Mouse (Mus musculus): Measurements from ENCODE around the gene Fgfr2. TPM values are rescaled to one million over a fixed set of nuclear protein-coding genes. Genes with fewer than 3 reads are reported as not detected.

The Fgfr2 gene
- polyA plus RNA-seq, 1 experiment: 1.7 TPM

DNA sequence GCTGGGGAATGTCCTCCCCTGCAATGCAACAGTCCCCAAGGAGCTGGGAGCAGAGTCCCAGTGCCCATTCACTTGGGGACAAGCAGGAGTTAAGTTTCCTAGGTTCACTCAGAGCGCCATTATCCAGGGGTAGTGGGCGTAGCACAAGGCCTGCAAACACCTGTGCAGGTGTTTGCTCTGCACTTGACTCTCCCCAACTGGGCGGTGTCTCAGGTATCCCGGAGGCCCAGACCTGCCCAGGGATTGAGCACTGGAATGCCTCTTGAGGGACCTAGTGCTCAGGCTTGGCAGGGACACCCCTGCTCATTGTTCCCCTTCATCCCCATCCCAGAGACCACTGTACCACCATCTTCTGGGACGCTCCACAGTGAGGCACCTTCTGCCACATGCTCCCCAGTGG lies 1243.0 kb downstream of the Fgfr2 start:
- no peaks in the 10 kb centered on the region for H3K36me3 ChIP-seq (ENCODE audit: control insufficient read depth, insufficient read depth)
- no peaks in the 10 kb centered on the region for H3K27me3 ChIP-seq (ENCODE audit: control insufficient read depth, insufficient read depth, insufficient read length)
- no peaks in the 10 kb centered on the region for H3K79me3 ChIP-seq (ENCODE audit: low read depth)
- TF ChIP-seq MYOD1 (IDR thresholded peaks at IDR 0.05; ENCODE audit: control insufficient read depth, insufficient read length, low read depth) (no peak), FOSL1 (IDR thresholded peaks at IDR 0.05; ENCODE audit: insufficient read depth, low read length, poor library complexity, severe bottlenecking) (no peak), USF1 (IDR thresholded peaks at IDR 0.05; ENCODE audit: low read depth) (no peak), MYOG (IDR thresholded peaks at IDR 0.05; ENCODE audit: control insufficient read depth, extremely low read depth, insufficient read length) (no peak), MAX (IDR thresholded peaks at IDR 0.05) (no peak), CEBPB (IDR thresholded peaks at IDR 0.05; ENCODE audit: low read depth) (no peak), CTCF (IDR thresholded peaks at IDR 0.05; ENCODE audit: control insufficient read depth, insufficient read depth, insufficient read length) (no peak)
- H3ac ChIP-seq (ENCODE audit: control insufficient read depth, insufficient read length, low read depth): no peak overlapping the region
- no peak overlapping the region for H3K4me3 ChIP-seq (ENCODE audit: insufficient read depth, poor library complexity, severe bottlenecking)
- H3K79me2 ChIP-seq (ENCODE audit: control insufficient read depth, insufficient read depth): no peaks in the 10 kb centered on the region

DNA sequence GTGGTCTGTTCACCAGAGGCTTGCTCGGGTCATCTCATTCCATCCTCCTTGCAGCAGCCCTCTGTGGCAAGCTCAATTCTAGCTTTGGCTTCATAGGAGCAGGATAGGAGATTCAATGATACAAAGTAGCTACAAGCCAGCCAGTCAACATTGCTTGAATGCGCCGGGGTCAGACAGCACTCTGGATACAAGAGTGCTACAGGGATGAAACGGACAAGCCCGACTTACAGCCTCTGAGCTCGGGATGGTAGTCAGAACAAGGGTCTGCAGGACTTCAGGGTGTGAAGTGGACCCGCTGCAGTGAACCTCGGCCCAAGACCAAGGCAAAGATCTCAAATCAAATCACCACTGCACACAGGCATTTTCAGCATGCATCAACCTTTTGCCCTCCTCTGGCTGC lies 1244.3 kb downstream of the Fgfr2 start:
- Histone ChIP-seq H3K36me3 (ENCODE audit: control insufficient read depth, insufficient read depth) (no peaks in the 10 kb centered on the region), H3K27me3 (ENCODE audit: control insufficient read depth, insufficient read depth, insufficient read length) (peaks cover 4% of the 10 kb centered on the region)
- TF ChIP-seq CEBPB (IDR thresholded peaks at IDR 0.05; ENCODE audit: low read depth): no peak
- no peak for TF ChIP-seq MAX (IDR thresholded peaks at IDR 0.05)
- TF ChIP-seq USF1 (IDR thresholded peaks at IDR 0.05; ENCODE audit: low read depth): no peak
- TF ChIP-seq FOSL1 (IDR thresholded peaks at IDR 0.05; ENCODE audit: insufficient read depth, low read length, poor library complexity, severe bottlenecking): no peak
- TF ChIP-seq MYOG (IDR thresholded peaks at IDR 0.05; ENCODE audit: control insufficient read depth, extremely low read depth, insufficient read length): no peak
- no peak for TF ChIP-seq CTCF (IDR thresholded peaks at IDR 0.05; ENCODE audit: control insufficient read depth, insufficient read depth, insufficient read length)
- TF ChIP-seq MYOD1 (IDR thresholded peaks at IDR 0.05; ENCODE audit: control insufficient read depth, insufficient read length, low read depth): no peak

DNA sequence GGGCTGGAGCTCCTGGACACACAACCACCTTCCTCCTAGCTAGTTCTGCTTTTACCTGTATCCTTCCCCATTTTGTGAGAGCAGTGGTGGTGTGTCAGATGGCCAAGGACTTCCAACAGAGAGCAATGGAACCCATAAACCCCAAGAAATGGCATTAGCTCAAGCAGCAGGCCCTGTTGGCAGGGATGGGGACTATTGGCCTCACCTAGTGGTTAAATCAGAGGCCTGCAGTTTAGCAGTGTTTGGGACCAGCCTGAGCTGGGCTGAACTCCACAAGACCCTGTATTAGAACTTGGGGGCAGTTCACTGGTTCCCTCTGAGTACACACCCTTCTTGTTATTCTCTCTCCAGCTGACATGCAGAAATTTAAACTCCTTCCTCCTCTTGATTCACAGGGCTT lies 1262.0 kb downstream of the Fgfr2 start:
- H3K4me3 ChIP-seq (ENCODE audit: insufficient read depth, poor library complexity, severe bottlenecking): no peak overlapping the region
- H3K27me3 ChIP-seq (ENCODE audit: control insufficient read depth, insufficient read depth, insufficient read length): no peaks in the 10 kb centered on the region
- no peak overlapping the region for H3ac ChIP-seq (ENCODE audit: control insufficient read depth, insufficient read length, low read depth)
- no peaks in the 10 kb centered on the region for H3K79me3 ChIP-seq (ENCODE audit: low read depth)
- TF ChIP-seq CEBPB (IDR thresholded peaks at IDR 0.05; ENCODE audit: low read depth): no peak
- TF ChIP-seq USF1 (IDR thresholded peaks at IDR 0.05; ENCODE audit: low read depth): no peak
- no peak for TF ChIP-seq MYOD1 (IDR thresholded peaks at IDR 0.05; ENCODE audit: control insufficient read depth, insufficient read length, low read depth)
- TF ChIP-seq CTCF (IDR thresholded peaks at IDR 0.05; ENCODE audit: control insufficient read depth, insufficient read depth, insufficient read length): no peak
- TF ChIP-seq FOSL1 (IDR thresholded peaks at IDR 0.05; ENCODE audit: insufficient read depth, low read length, poor library complexity, severe bottlenecking): no peak
- TF ChIP-seq MAX (IDR thresholded peaks at IDR 0.05): no peak
- TF ChIP-seq MYOG (IDR thresholded peaks at IDR 0.05; ENCODE audit: control insufficient read depth, extremely low read depth, insufficient read length): no peak
- H3K79me2 ChIP-seq (ENCODE audit: control insufficient read depth, insufficient read depth): no peaks in the 10 kb centered on the region
- H3K36me3 ChIP-seq (ENCODE audit: control insufficient read depth, insufficient read depth): no peaks in the 10 kb centered on the region

More for the DNA sequence above, 1244.3 kb downstream of the Fgfr2 start:
- Histone ChIP-seq H3K79me3 (ENCODE audit: low read depth) (no peaks in the 10 kb centered on the region), H3K79me2 (ENCODE audit: control insufficient read depth, insufficient read depth) (no peaks in the 10 kb centered on the region), H3K4me3 (ENCODE audit: insufficient read depth, poor library complexity, severe bottlenecking) (no peak overlapping the region), H3ac (ENCODE audit: control insufficient read depth, insufficient read length, low read depth) (no peak overlapping the region)

DNA sequence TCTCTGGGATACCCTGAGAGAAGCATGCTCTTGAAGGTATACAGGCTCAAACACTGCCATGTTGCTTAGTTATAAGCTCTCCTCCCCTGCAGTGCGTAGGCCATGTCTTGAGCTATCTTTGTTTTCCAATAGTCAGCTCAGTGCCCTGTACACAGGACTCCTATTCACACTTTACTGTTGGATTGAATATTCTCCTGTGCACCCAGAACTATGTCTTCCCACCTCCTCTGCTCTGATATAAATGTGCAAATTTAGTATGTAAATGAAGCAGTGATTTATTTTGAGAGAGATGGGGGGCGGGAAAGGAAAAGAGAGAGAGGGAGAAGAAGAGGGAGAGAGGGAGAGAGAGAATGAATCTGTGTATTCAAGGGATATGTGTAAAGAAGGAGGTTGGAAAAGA lies 1267.5 kb downstream of the Fgfr2 start:
- Histone ChIP-seq H3K4me3 (ENCODE audit: insufficient read depth, poor library complexity, severe bottlenecking) (no peak overlapping the region), H3K36me3 (ENCODE audit: control insufficient read depth, insufficient read depth) (no peaks in the 10 kb centered on the region), H3K27me3 (ENCODE audit: control insufficient read depth, insufficient read depth, insufficient read length) (no peaks in the 10 kb centered on the region), H3K79me2 (ENCODE audit: control insufficient read depth, insufficient read depth) (no peaks in the 10 kb centered on the region), H3ac (ENCODE audit: control insufficient read depth, insufficient read length, low read depth) (no peak overlapping the region), H3K79me3 (ENCODE audit: low read depth) (no peaks in the 10 kb centered on the region)
- TF ChIP-seq MYOG (IDR thresholded peaks at IDR 0.05; ENCODE audit: control insufficient read depth, extremely low read depth, insufficient read length): no peak
- no peak for TF ChIP-seq CEBPB (IDR thresholded peaks at IDR 0.05; ENCODE audit: low read depth)
- no peak for TF ChIP-seq USF1 (IDR thresholded peaks at IDR 0.05; ENCODE audit: low read depth)
- no peak for TF ChIP-seq MYOD1 (IDR thresholded peaks at IDR 0.05; ENCODE audit: control insufficient read depth, insufficient read length, low read depth)
- no peak for TF ChIP-seq CTCF (IDR thresholded peaks at IDR 0.05; ENCODE audit: control insufficient read depth, insufficient read depth, insufficient read length)
- no peak for TF ChIP-seq MAX (IDR thresholded peaks at IDR 0.05)
- TF ChIP-seq FOSL1 (IDR thresholded peaks at IDR 0.05; ENCODE audit: insufficient read depth, low read length, poor library complexity, severe bottlenecking): no peak

DNA sequence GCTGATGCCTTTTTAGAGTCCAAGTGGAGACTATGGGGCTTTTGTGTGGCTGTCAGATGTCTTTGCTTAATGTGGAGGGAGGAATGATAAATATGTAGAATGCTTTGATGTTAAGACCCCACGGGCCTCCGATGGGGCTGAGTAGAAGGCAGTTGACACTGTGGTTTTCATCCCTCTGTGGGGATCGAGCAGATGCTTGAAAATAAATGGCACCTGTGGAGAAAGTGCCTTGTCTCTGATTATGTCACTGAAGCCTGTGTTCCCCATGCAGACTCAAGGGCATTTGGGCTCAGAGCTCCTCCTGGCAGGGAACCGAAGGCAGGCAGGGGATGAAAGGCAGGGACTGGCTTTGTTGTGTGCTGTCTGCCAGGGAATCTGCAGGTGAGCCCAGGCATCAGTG lies 1272.6 kb downstream of the Fgfr2 start:
- H3K4me3 ChIP-seq (ENCODE audit: insufficient read depth, poor library complexity, severe bottlenecking): no peak overlapping the region
- no peaks in the 10 kb centered on the region for H3K36me3 ChIP-seq (ENCODE audit: control insufficient read depth, insufficient read depth)
- no peaks in the 10 kb centered on the region for H3K79me2 ChIP-seq (ENCODE audit: control insufficient read depth, insufficient read depth)
- H3K27me3 ChIP-seq (ENCODE audit: control insufficient read depth, insufficient read depth, insufficient read length): no peaks in the 10 kb centered on the region
- TF ChIP-seq MYOG (IDR thresholded peaks at IDR 0.05; ENCODE audit: control insufficient read depth, extremely low read depth, insufficient read length) (no peak), CEBPB (IDR thresholded peaks at IDR 0.05; ENCODE audit: low read depth) (no peak), USF1 (IDR thresholded peaks at IDR 0.05; ENCODE audit: low read depth) (no peak)
- H3ac ChIP-seq (ENCODE audit: control insufficient read depth, insufficient read length, low read depth): no peak overlapping the region
- H3K79me3 ChIP-seq (ENCODE audit: low read depth): no peaks in the 10 kb centered on the region
